Mouse (Mus musculus) right cerebral cortex, postnatal 10 days (tissue): ENCODE data around the gene Foxo3.
A peak's percentile ranks its signal among the peaks of the same experiment; 100 is the strongest.

Source experiments
- DNase-seq, 2 experiments: peaks; one replicate each; pipeline ENCODE4 v3.0.0; 2021; ENCODE audit warnings: low spot score in 2 of 2

The Foxo3 gene

DNA sequence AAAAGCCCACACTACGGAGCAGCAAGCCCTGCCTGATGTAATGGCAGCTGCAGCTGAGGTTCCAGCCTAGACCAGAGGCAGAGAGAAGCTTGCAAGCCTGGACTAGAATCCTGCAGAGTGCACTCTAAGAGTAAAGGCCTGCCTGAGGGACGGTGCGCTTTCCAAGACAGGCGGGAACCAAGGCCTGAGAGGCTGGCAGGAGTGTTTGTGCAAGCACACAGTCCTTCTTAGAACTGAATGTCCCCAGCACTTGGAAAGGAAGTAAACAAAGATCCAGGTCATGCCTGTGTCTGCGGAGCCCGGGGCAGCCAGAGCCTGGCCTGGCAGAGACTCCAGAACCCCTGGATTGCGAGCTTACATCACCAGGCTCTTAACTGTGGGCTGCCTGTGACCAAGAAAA is 25.4 kb downstream of the Foxo3 start:
- peak; percentile 73 to 76 for DNase-seq

DNA sequence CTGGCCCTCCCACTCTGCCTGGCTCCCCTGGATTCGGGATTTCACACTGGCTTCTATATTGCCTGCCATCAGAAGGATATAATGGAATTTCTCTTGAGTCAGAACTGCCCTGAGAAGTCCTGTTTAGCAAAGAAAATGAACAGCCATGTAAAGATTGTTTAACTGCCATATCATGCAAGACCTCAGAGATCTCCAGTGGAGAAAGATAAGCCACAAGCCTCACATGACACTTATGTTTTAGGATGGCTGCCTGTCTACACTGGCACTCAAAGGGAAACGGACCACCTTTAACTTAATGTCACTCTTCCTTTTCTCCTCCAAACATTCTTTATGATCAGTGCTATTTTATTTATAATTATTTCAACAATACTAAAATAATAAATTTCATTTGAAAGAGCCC is 26.6 kb downstream of the Foxo3 start:
- no peak for DNase-seq

DNA sequence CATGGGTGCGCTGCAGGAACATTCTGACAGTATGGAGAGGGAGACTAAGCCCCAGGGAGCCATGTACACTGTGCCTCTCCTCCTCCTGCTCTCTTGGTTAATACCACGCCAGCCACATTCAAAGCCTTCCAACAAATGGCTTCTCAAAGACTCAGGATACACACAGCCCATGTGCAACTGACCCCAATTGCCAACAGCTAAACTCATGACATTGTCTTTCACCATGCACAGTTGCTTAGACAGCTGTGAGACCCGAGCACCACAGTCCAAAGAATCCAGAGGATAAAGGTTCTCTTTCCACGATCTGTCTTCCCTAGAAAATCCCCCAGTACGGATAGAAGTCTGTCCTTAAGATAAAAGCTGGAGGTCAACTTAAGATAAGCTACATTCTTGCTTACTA is 27.9 kb downstream of the Foxo3 start:
- DNase-seq = no peak

DNA sequence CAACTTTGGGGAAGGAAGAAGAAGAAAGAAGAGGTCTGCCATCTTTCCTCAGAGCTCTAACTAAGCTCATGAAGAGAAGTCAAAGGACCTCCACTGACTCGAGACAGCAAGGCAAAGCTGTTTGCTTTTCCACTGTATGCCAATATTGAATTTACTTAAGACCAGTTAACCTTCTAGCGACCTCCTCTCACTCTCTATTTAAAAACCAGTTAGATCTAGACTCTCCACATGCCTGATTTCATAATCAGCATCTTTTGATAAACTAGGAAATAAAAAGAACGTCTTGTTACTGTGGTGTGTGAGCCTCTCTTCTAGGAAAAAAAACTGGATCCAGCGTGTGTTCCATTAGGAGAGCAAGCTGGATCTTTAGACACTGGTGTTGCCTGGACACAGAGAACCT is 28.4 kb downstream of the Foxo3 start:
- DNase-seq = no peak

DNA sequence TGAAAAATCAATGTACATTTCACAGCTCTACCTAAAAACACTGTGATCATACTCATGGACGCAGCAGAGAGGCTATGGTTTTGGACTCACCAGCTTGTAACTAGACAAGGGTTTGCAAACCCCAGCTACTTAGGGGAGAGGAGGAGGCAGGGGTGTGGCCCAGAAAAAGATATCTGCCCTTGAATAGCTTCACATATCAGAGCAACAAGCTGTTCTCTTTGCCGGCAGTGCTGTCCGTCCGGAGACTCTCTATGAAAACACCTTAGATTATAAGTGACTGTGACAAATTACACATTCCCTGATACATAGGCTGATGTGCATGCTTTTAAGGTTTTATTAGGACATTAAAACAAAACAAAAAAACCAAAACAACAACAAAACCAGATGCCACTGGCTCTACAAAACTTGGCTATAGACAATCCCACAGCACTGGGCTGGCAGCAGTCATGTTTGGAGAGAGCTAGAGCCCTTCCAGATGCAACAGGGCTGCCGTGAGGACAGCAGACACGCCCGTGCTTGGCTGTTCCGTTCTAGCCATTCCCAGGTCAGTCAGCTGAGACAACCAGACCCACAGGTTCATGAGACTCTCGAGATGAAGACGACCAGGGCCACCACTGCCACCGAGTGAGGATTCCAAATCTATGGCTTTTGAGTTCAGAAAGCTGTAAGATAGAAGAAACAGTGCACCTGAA is 29.3 kb downstream of the Foxo3 start:
- DNase-seq = no peak

DNA sequence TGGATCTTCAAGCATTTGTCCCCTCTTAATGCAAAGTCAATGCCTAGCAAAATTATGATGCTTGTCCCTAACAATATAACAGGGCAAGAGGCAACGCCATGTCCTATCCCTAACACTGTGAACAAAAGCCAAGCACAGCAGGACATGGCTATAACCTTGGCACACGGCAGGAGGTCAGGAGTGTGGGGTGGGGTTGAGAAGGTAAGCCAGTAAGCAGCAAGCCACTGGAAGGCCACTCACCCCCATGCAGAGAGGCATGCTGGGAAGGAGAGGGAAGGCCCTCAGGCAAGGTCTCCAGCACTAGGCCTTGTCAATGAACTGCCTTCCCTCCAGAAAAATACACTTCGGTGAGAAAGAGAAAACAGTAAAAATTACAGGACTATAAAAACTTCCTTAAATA is 30.1 kb downstream of the Foxo3 start:
- no peak for DNase-seq

DNA sequence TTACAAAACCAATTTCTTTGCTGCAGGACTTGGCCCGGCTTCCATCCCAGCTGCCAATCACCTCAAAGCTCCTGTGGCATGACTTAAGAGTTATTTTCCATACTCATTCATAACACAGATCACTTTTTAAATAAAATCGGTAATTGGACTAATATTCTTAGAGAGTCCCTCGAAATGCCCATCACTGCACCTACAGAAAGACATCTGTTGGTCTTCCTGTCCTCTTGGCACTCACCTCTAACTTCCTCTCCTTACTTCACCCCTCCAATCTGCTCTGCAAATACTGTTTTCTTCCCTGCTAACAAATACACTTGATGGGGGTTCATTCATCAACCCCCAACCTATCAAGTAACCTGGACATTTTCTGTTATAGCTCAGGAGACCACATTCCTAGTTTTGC is 30.9 kb downstream of the Foxo3 start:
- no peak for DNase-seq

DNA sequence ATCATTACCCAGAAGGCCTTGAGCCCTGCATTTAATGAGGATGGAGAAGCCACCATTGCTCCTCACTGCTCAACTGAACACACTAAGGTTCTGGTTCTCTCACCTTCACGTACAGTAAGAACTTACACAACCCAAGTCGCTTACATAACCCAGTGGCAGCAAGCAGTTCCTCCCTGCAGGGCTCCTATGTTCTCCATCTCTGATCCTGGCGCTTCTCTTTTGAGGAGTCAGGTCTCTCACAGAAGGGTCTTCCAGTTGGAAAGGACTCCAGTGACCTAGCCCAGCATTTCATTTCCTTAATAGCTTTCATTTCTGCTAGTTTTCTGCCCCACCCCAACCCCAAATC is 31.3 kb downstream of the Foxo3 start:
- no peak for DNase-seq

DNA sequence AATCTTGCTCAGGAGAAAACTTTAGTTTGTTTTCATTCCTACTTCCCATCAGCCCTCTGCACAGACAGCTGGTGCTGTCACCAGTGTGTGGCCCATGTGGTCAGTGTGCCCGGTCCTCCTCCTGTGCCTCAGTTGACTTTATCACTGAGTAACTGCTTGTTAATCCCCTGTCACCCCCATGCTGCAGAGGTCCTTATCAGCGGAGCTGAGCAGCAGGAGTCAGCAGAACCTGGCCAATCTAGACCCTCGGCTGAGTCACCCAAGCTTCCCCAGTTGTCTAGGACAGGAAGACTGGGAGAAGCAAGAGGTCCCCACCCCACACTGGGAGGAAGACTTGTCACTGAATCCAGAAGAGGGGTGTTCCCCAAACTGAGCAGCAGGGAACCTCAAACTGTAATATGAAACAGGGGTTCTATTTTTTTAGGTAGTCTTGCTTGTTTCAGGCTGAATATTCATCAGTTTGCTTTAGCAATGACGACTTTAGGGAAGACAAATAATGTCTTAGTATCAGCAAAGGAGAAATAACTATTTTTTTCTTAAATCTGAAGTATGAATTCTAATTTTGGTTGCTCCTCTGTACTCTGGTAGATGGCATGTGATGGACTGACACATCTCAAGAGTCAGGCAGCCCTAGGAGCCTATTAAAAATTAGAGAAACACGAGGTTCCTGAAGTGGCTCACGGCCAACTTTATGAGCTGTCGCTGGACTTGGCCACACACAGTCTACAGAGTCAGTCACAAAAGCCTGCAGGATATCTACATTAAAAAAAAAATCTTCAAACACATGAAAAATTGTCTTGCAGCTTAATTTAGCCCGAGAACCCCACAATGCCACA is 31.9 kb downstream of the Foxo3 start:
- no peak for DNase-seq

DNA sequence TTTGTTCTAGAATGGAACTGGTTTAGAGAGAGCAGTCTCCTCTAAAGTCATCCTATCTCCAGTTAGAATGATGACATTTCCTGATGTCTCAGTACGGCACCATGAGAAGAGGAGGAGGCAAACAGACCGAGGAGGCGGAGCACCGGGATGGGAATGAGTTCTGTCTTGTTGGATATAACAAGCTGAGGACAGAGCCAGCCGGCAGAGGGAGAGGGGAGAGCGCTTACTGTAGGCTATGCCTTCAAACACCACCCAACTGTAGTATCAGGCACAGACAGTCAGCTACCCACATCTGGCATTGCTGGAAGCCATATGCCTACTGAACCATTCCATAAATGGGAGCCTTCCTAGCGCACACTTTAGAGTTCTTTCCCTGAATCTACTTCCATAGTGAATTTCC is 32.6 kb downstream of the Foxo3 start:
- DNase-seq = no peak

DNA sequence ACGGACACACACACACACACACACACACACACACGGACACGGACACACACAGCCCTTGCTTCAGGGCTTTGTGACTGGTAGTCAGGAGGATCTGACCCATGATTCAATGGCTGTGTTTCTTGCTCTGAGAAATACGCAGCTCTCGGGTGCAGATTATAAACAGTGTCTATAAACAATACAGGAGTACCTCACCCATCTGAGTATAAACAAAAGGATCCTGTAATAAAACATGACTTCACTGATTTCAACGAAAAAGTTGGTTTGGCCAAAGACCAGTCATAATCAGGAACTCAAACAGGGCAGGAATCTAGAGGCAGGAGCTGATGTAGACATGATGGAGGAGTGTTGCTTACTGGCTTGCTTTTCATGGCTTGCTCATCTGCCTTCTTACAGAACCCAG is 34.1 kb downstream of the Foxo3 start:
- DNase-seq = no peak

DNA sequence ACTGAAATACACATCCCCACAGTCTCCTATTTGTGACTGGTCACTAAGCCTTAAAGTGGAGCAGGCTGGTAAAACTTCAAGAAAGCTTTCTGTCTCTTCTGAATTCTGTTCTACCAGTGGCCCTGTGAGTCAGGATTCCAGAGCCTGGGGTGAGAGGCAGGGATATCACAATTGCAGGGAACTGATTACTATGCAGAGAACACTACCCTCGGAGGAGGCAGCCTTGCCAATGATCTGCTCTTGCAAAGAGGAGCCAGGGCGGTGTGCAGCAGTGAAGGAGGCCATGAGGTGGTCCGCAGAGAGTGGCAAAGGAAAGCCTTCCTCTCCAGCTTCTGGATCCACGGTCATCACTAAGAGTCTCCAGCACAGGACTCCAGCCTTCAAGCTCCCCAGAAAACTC is 34.8 kb downstream of the Foxo3 start:
- peak; percentile 40 to 50 for DNase-seq

DNA sequence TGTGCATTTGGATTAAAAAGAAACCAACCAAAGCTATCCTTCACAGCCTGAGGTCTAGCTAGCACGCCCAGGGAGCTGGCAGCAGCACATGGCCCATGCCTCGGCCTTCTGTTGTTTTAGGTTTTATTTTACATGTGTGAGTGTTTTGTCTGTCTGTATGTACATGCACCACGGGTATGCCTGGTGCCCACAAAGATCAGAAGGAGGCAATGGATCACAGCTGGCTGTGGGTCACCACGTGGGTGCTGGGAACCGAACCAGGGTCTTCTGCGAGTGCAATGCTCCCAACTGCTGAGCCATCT is 36.8 kb downstream of the Foxo3 start:
- no peak for DNase-seq

DNA sequence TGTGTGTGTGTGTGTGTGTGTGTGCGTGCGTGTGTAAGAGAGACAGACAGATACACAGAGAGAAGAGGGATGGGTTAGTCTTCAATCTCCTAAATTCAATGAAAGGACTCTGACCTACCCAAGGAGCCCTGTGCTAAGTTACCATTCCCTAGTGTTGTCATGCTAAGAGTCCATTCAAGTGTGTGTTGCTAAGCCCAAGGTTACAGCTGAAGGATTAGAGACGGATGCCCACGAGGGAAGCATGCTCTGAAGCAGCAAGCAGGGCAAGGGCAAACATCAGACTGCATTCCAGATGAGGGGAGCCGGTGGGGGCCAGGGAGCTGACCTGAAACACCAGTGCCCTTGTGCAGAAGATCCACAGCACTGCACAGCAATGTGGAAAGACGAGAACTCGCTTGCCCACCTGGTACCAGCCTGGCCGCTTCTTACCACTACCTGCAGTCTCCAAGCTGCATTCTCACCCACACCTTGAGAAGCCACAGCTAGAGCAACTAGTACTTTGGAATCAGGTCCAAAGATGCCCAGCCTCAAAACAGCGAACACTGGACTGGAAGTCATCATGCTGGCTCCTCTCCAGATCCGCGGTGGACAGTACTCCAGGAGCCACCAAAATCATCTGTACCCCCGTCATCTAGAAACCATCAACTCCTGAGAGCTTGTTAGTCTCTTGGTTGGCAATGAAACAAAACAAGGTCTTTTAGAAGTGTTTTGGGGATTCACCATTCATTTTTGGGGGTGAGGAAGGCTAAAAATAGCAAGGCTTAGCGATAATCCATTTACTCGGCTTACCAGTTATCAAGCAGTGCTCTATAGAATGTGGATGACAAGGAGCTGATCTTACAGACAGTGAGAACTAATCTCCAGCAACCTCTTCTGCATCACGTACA is 37.4 kb downstream of the Foxo3 start:
- DNase-seq = no peak

DNA sequence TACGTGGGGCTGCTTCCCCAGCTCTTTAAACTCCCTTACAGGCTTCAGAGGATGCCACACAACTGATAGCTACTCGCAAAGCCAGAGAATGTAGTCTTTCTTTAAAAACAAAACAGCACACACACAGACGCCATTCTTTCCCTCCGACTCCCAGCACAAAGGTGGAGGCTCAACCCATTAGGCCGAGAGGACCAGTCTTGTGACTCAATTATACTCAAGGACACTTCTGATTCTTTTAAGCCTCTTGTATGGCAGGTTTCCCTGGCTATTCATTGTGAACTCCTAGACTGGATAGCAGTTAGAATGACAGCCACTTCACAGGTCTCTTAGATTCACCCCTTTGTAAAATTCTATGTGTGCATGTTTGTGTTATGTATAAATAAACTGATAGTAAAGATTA is 38.3 kb downstream of the Foxo3 start:
- no peak for DNase-seq

DNA sequence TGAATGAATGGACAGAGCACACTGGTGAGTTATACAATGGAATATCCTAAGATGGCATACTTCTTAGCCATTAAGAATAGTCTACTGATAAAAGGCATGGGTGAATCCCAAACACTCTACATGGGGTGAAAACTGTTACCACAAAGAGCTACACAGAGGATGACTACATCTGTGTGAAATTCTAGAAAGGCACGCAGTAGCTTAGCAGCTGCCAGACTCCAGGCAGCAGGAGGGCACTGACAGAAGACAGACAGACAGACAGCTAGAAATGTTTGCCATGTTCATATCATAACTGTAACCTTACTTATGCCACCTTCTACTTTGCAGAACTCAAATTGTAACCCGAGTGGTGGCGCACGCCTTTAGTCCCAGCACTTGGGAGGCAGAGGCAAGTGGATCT is 39.0 kb downstream of the Foxo3 start:
- DNase-seq = no peak

DNA sequence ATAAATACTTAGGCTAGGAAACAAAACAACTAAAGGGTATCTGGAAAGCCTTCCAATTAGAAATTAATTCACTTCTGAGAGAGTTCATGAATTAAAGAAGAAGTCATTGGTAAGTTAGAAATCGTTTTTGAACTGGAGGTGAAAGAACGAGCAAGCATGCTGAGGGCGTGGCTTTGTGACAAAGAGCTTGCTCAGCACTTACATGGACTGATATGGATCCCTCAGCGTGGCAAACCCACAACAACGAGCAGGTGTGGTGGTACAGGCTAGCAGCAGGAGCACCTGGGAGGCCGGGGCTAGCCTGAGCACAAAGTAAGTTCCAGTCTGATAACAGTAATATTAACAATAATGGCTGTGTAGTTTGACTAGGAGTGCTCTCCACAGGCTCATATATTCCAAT is 41.2 kb downstream of the Foxo3 start:
- DNase-seq = no peak

DNA sequence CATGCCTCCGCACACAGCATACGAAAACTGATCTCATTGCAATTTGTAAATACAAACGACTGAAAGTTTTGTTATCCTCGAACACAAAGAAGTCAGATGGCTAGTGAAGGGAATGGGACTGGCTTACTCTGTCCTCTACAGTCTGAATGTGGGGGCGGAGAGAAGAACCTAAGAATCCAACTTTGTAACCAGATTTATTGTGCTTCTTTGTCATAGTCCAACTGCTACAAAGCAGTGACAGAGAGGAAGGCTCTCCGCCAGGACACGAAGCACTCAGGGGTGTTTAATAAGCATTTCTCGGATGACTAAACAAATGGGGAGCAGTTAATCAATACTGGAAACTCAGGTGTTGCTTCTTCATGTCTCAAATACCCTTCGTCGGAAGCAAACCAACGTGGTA is 43.6 kb downstream of the Foxo3 start:
- DNase-seq = no peak

DNA sequence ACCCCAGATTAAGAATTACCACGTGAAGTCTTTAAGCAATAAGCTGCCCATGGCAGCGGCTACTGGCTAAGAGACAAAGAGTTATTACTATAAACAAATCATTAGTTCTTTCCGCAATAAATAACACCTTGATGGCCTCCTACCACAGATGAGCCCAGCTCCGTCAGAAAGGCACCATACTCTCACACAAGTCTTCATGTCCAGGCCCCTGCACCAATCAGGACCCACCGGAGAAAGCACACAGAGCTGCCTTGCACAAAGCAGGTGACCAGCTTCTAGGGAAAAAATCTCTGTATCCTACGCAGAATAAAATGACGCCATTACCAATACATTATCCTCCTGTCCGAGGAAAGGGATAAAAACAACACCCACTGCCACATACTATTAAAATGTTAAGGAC is 44.7 kb downstream of the Foxo3 start:
- no peak for DNase-seq

DNA sequence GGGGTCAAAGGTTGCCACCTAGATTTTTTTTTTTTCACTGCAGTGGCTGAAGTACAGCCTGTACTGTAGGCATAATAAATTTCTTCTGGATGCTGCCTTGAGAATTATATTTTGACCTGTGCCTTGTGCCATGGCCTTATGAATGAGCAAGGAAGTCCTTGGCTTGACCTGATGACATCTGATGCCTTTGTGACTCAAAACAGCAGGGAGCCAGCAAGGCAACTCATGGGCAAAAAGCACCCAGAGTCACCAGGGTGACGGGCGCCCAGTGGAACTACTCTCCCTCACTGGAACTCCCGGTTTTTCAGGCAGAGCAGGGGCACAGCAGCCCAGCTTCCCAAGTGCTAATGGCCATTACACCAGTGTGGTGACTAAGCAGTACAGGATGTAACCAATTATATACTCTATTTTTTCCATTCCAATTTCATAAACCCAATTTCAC is 45.4 kb downstream of the Foxo3 start:
- DNase-seq = no peak

DNA sequence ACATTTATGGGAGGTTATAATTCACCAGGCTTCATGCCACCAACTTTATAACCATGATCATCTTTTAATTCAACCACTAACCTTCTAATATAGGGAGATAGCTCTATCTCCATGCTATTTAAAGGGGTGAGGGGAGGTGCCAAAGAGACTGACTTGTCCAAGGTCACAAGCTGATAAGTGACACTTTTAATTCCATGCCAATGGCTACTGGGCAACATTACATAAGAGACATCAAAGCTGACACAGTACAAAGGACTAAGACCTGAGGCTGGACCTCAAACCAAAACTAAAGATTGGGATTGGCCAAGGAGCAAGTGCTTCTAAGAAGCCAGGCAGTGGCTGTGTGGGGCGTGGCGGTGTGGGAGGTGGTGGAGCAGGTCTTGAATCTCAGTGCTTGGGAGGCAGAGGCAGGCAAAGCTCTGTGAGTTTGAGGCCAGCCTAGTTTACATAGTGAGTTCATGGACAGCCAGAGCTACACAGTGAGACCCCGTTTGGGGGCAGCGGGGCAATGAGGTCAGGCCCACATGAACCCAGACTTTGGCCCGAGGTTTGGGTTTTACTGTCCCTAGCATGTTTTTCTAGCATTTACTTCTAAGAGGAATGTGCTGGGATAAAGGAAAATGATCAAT is 46.0 kb downstream of the Foxo3 start:
- no peak for DNase-seq

DNA sequence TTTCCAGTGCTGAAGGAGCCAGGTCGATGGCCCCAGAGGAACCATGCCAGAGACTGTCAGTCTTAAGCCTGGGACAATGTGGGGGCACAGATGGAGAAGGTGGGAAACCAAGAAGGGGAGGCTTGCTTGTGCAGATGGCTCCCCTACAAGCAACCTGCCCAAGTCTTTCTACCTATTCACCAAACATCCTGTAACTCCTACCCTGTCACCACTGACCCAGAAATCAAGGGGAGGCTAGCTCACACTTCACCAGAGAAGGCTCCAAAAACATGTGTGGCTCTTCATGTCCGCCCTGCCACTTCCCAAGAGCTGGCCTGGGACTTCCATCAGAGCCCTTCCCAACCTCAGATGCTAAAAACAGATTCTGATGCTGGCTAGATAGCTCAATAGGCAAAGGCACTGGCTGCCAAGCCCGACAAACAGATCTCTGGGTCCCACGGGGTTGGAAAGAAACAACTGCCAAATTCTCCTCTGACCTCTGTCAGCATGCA is 48.8 kb downstream of the Foxo3 start:
- no peak for DNase-seq
